Mouse (Mus musculus) ES-Bruce4 (cell line): ENCODE measurements around the gene Prpf8.

ENCODE experiments used
- CTCF ChIP-seq: IDR thresholded peaks from one replicate; pipeline ENCODE4 v1.8.1; 2011; ENCODE audit warnings: low read depth, low read length
- EP300 ChIP-seq: IDR thresholded peaks from 2 replicates; pipeline ENCODE4 v1.6.1; 2011; ENCODE audit warnings: low read depth, low read length; ENCODE audit not compliant: insufficient read depth
- POLR2A ChIP-seq: IDR thresholded peaks from one replicate; pipeline ENCODE4 v1.8.1; 2011; ENCODE audit warnings: low read length; ENCODE audit not compliant: insufficient read depth

- TF ChIP-seq POLR2A (no peak), CTCF (no peak), EP300 (no peak)
Observed at GRCm38 (mm10) chr11:75521609-75522008, 35.0 kb downstream of the Prpf8 start.
